Mouse (Mus musculus): ENCODE measurements at regions not wholly inside any gene's neighbourhood (a gene's known extent, or its start where the extent isn't known, plus 50 kb on each side); places are given as distances from the start of the nearest gene placed in this dataset.
"Not testable (repeated sequence)": the region's sequence is repeated elsewhere in the genome, so short reads cannot be mapped to it uniquely, and the experiment has no call there.

- WGBS: 55% methylated on average over 4 of the region's 4 CpGs
- H3K27ac ChIP-seq: no peak overlapping the region
Observed at GRCm38 (mm10) chr15:10079510-10079909, 97.5 kb upstream of the Prlr start.

GRCm38 (mm10) chr15:10088691-10089090, 88.3 kb upstream of the Prlr start:
- WGBS: 78% methylated on average over 3 of the region's 3 CpGs
- no peak overlapping the region for H3K4me2 ChIP-seq (replicated peaks)
- H3K36me3 ChIP-seq: no peaks in the 10 kb centered on the region
- no peak overlapping the region for H3K4me3 ChIP-seq
- H3K4me1 ChIP-seq: no peaks in the 10 kb centered on the region
- no peak for ATAC-seq (ENCODE audit: insufficient number of reproducible peaks, insufficient read depth, low FRiP score, low TSS enrichment)
- no peak overlapping the region for H3K9ac ChIP-seq
- H3K27me3 ChIP-seq: no peaks in the 10 kb centered on the region
- no peak overlapping the region for H3K27ac ChIP-seq
- no peaks in the 10 kb centered on the region for H3K9me3 ChIP-seq

More at GRCm38 (mm10) chr15:10079510-10079909, 97.5 kb upstream of the Prlr start:
- Histone ChIP-seq H3K4me3 (no peak overlapping the region), H3K36me3 (no peaks in the 10 kb centered on the region), H3K4me2 (replicated peaks) (no peak overlapping the region), H3K9me3 (no peaks in the 10 kb centered on the region), H3K27me3 (no peaks in the 10 kb centered on the region), H3K9ac (no peak overlapping the region), H3K4me1 (peaks cover 6% of the 10 kb centered on the region)
- no peak for ATAC-seq (ENCODE audit: insufficient number of reproducible peaks, insufficient read depth, low FRiP score, low TSS enrichment)

GRCm38 (mm10) chr15:10090384-10091092, 86.5 kb upstream of the Prlr start:
- H3K27ac ChIP-seq: no peak overlapping the region
- no peak overlapping the region for H3K9ac ChIP-seq
- no peaks in the 10 kb centered on the region for H3K36me3 ChIP-seq
- H3K4me3 ChIP-seq: no peak overlapping the region
- H3K9me3 ChIP-seq: no peaks in the 10 kb centered on the region
- 83% methylated on average over 5 of the region's 5 CpGs for WGBS
- H3K4me2 ChIP-seq (replicated peaks): no peak overlapping the region
- no peaks in the 10 kb centered on the region for H3K27me3 ChIP-seq
- no peaks in the 10 kb centered on the region for H3K4me1 ChIP-seq
- ATAC-seq (ENCODE audit: insufficient number of reproducible peaks, insufficient read depth, low FRiP score, low TSS enrichment): no peak

GRCm38 (mm10) chr15:10103350-10103749, 73.7 kb upstream of the Prlr start:
- no peak for ATAC-seq (ENCODE audit: insufficient number of reproducible peaks, insufficient read depth, low FRiP score, low TSS enrichment)
- Histone ChIP-seq H3K4me1 (no peaks in the 10 kb centered on the region), H3K36me3 (no peaks in the 10 kb centered on the region), H3K27me3 (no peaks in the 10 kb centered on the region), H3K27ac (no peak overlapping the region), H3K4me2 (replicated peaks) (no peak overlapping the region), H3K4me3 (no peak overlapping the region), H3K9me3 (no peaks in the 10 kb centered on the region), H3K9ac (no peak overlapping the region)
- 83% methylated on average over 2 of the region's 2 CpGs for WGBS

GRCm38 (mm10) chr15:10105211-10105976, 71.6 kb upstream of the Prlr start:
- not testable (repeated sequence) for H3K9me3 ChIP-seq; H3K4me3 ChIP-seq; H3K4me2 ChIP-seq (replicated peaks); H3K9ac ChIP-seq; H3K27me3 ChIP-seq; H3K27ac ChIP-seq; H3K36me3 ChIP-seq; H3K4me1 ChIP-seq; ATAC-seq (ENCODE audit: insufficient number of reproducible peaks, insufficient read depth, low FRiP score, low TSS enrichment)
- WGBS: 56% methylated on average over 11 of the region's 11 CpGs

GRCm38 (mm10) chr15:10106853-10107252, 70.2 kb upstream of the Prlr start:
- H3K9ac ChIP-seq: no peak overlapping the region
- H3K27me3 ChIP-seq: no peaks in the 10 kb centered on the region
- 87% methylated on average over 3 of the region's 3 CpGs for WGBS
- ATAC-seq (ENCODE audit: insufficient number of reproducible peaks, insufficient read depth, low FRiP score, low TSS enrichment): no peak
- no peak overlapping the region for H3K27ac ChIP-seq
- H3K4me1 ChIP-seq: no peaks in the 10 kb centered on the region
- H3K36me3 ChIP-seq: no peaks in the 10 kb centered on the region
- no peaks in the 10 kb centered on the region for H3K9me3 ChIP-seq
- H3K4me2 ChIP-seq (replicated peaks): no peak overlapping the region
- no peak overlapping the region for H3K4me3 ChIP-seq

All from embryonic facial prominence, embryonic 12.5 days (tissue).